Mouse (Mus musculus) cerebellum, adult 2 months (tissue): ENCODE results near the gene Gm21822. TPM values are rescaled to one million over a fixed set of nuclear protein-coding genes. Genes with fewer than 3 reads are reported as not detected.
"Not testable (repeated sequence)": the region's sequence is repeated elsewhere in the genome, so short reads cannot be mapped to it uniquely, and the experiment has no call there.

Experiments
- DNase-seq, 2 experiments: peaks; one replicate each; pipeline ENCODE4 v3.0.0; 2021
- H3K27ac ChIP-seq: fragments of 200-500 bp; 2 replicates; pipeline ENCODE4 v1.5.1; 2012; ENCODE audit warnings: low read length, control low read depth, inconsistent platforms; ENCODE audit not compliant: insufficient read depth
- H3K27me3 ChIP-seq: fragments of 200-500 bp; 2 replicates; pipeline ENCODE4 v1.6.1; 2012; ENCODE audit warnings: inconsistent platforms, mild to moderate bottlenecking, low read length, moderate library complexity; ENCODE audit not compliant: control insufficient read depth, insufficient read depth
- H3K4me1 ChIP-seq: fragments of 200-500 bp; 2 replicates; pipeline ENCODE4 v1.6.1; 2011; ENCODE audit warnings: low read length; ENCODE audit not compliant: control insufficient read depth, insufficient read depth
- H3K4me3 ChIP-seq: fragments of 200-500 bp; replicated peaks from 2 replicates; pipeline ENCODE3; 2011; ENCODE audit warnings: mild to moderate bottlenecking, low read depth, low read length, control low read depth; ENCODE audit not compliant: insufficient read depth
- whole genome bisulfite sequencing: fragments of 180-500 bp; shearing (Covaris S2); methylation state at CpG from one replicate; pipeline ENCODE4 v1.1.7; 2018; 5-methylcytosine and 5-hydroxymethylcytosine counted together
- polyA plus RNA-seq: library from polyadenylated mRNA; depleted of rRNA; stranded (reverse); fragments of >200 nt; gene quantifications from 2 replicates; pipeline ENCODE4 v1.2.3, GENCODE M21; 2012; rRNA removed

Gene Gm21822
- polyA plus RNA-seq = not detected in 2 replicates

DNA sequence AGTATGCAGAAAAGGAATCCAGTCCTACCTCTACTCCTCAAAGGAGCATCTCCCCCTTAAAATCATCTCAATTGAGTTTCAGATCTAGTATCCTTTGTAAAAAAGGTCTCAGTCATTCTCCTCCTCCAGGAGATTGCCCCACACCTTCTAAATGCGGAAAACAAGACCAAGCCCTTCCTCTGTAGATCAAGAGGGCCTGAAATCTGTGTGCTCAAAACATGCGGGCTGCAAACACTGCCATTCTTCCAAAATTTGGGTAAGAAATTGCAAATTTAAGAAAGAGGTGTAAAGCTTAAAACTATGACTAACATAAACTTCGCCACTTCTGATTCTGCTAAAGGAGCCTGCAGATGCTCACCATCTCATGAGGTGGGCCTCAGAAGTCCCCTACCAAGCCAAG is at the start of gene Gm21822:
Gene Gm21822, plus strand, starts transcription at position 301 of the 400 bp plus-strand sequence.
- not testable (repeated sequence) for DNase-seq, H3K27me3 ChIP-seq, H3K27ac ChIP-seq, H3K4me3 ChIP-seq, H3K4me1 ChIP-seq
- no CpG with 5 or more reads among the region's 3 CpGs for WGBS
